Mouse (Mus musculus) liver, embryonic 14.5 days (tissue): ENCODE data around the gene Vamp2.

ENCODE experiments used
- CTCF ChIP-seq: IDR thresholded peaks from 2 replicates; pipeline ENCODE4 v1.5.1; 2016; ENCODE audit warnings: antibody characterized with exemption, low read depth, control low read depth
- EP300 ChIP-seq: IDR thresholded peaks from 2 replicates; pipeline ENCODE4 v1.6.1; 2016; ENCODE audit warnings: antibody characterized with exemption, low read depth

DNA sequence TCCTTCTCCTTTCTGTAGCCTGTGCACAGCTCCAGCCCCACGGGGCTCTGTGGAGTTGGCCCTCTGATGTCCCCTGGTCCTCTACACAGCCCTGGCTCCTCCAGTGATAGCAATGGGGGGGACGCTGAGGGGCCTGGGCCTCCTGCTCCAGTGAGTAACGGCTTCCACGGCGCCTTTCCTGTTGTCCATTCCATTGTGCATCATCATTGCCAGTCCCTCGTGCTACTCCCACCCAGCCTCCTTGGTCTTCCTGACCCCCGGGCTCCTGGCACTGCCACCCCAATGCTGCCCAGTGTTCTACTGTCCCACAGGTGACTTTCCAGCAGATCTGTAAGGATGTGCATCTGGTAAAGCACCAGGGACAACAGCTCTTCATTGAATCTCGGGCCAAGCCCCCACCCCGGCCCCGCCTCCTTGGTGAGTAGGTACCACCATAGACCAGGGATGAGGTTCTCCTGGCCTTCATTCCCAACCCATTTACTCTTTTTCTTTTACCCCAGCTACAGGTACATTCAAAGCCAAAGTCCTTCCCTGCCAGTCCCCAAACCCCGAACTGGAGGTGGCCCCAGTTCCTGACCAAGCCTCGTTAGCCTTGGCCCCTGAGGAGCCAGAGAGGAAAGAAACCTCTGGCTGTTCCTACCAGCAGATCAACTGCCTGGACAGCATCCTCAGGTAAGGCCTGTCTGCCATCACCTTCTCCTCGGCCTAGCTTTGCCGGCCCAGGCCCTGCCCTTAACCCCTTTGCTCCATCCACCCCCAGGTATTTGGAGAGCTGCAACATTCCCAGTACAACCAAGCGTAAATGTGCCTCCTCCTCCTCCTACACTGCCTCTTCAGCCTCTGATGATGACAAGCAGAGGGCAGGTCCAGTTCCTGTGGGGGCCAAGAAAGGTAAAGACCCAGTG lies 15.5 kb downstream of the Vamp2 start:
- TF ChIP-seq CTCF = no peak
- no peak for TF ChIP-seq EP300
